Mouse (Mus musculus) C2C12 (cell line): Measurements from ENCODE around the gene Ccnd3.

Experiments used
- CTCF ChIP-seq: IDR thresholded peaks from one replicate; pipeline ENCODE4 v1.5.1; 2011; ENCODE audit not compliant: control insufficient read depth, insufficient read depth, insufficient read length
- FOSL1 ChIP-seq: IDR thresholded peaks from one replicate; pipeline ENCODE4 v1.8.0; 2011; ENCODE audit warnings: mild to moderate bottlenecking, low read length; ENCODE audit not compliant: poor library complexity, insufficient read depth, severe bottlenecking
- MAX ChIP-seq: IDR thresholded peaks from one replicate; pipeline ENCODE4 v1.6.1; 2011; ENCODE audit warnings: mild to moderate bottlenecking, control low read depth
- MYOD1 ChIP-seq: IDR thresholded peaks from one replicate; pipeline ENCODE4 v1.6.1; 2011; ENCODE audit warnings: low read depth; ENCODE audit not compliant: control insufficient read depth, insufficient read length
- USF1 ChIP-seq: IDR thresholded peaks from one replicate; pipeline ENCODE4 v1.6.1; 2011; ENCODE audit warnings: low read depth, mild to moderate bottlenecking, control low read depth, moderate library complexity

DNA sequence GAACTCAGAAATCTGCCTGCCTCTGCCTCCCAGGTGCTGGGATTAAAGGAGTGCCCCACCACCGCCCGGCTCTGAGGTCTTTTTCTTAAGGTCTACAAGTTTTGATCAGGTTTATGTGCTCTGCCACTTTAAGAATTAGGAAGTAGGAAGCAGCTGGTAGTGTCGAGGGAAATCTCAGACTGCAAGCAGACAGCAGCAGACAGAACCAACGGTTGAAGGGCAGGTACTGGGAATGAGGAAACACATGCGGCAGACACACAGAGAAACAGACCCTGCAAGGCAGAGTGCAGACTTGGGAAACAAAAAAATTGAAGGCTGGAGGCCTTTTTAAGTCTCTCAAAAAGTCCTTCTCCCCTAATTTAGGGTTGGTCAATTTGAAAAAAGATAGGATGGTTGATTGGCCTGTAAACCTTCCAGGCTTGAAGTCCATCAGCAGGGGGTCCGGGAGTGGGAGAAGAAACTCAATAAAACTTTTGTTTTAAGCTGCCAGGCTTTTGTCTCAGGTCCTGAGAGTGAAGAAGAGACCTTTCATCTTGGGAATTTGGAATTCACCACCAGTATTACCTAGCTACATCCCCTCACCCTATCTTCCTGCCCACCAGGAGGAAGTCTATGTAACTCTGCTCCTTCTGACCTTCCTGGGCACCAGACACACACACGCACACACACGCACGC, 4.3 kb downstream of the Ccnd3 start:
- TF ChIP-seq CTCF (no peak), FOSL1 (no peak), MAX (no peak), MYOD1 (no peak), USF1 (no peak)
